ENCODE assay signal across 19 mouse cellular contexts in genomic region chr7:91603561-91603960, GRCm38 (mm10).
DNase-seq lines count a peak whose midpoint lies in the region; ATAC-seq and TF ChIP-seq lines count a peak whose summit lies in the region.
"Had no signal": no experiment of that assay in that cellular context is flagged by ENCODE, and none has a peak within 500 bp of the region (broad histone marks: within the 10 kb centered on the region; RNA-seq: fewer than 3 reads in every experiment).

No protein-coding gene starts in this region.

- ATAC-seq in hindbrain, embryonic 16.5 days, result peak; percentile 64
- ATAC-seq in hindbrain, embryonic 13.5 days (ENCODE audit: low FRiP score), result no peak
- no peak for ATAC-seq in midbrain, postnatal 0 days (ENCODE audit: low FRiP score)
- ATAC-seq in midbrain, embryonic 15.5 days (replicated peaks), result no peak
- ATAC-seq: forebrain, embryonic 16.5 days had no signal

- peaks cover 5% of the 10 kb centered on the region for H3K4me1 ChIP-seq in hindbrain, embryonic 16.5 days (ENCODE audit: control insufficient read depth, insufficient read depth, low read depth, low read length)
- H3K4me1 ChIP-seq in hindbrain, embryonic 13.5 days (replicated peaks), result no peaks in the 10 kb centered on the region
- no peaks in the 10 kb centered on the region for H3K4me1 ChIP-seq in midbrain, postnatal 0 days (ENCODE audit: insufficient read depth, low read length)
- H3K4me1 ChIP-seq in midbrain, embryonic 15.5 days, result no peaks in the 10 kb centered on the region
- H3K4me1 ChIP-seq in cerebellum, adult 2 months (ENCODE audit: control insufficient read depth, insufficient read depth, low read length), result no peaks in the 10 kb centered on the region
- H3K4me1 ChIP-seq: embryonic facial prominence, embryonic 13.5 days; forebrain, embryonic 12.5 days; heart, embryonic 15.5 days had no signal

- intact Hi-C loops in heart, postnatal 14 days (cut with DNase I), result no loop called here

- no peak overlapping the region for H3K4me2 ChIP-seq in hindbrain, embryonic 16.5 days (ENCODE audit: low read length)
- no peak overlapping the region for H3K4me2 ChIP-seq in hindbrain, embryonic 13.5 days
- no peak overlapping the region for H3K4me2 ChIP-seq in midbrain, postnatal 0 days (ENCODE audit: low read depth, low read length, poor library complexity, severe bottlenecking)
- H3K4me2 ChIP-seq in midbrain, embryonic 15.5 days, result no peak overlapping the region
- H3K4me2 ChIP-seq: embryonic facial prominence, embryonic 13.5 days; forebrain, embryonic 12.5 days; heart, embryonic 11.5 days; heart, embryonic 15.5 days; hindbrain, embryonic 14.5 days had no signal

- TF ChIP-seq CTCF in midbrain, postnatal 0 days (IDR thresholded peaks at IDR 0.05), result no peak
- TF ChIP-seq CTCF in cerebellum, adult 2 months (IDR thresholded peaks at IDR 0.05; ENCODE audit: borderline replicate concordance, insufficient read depth, low read depth, low read length), result no peak

- H3K27me3 ChIP-seq in hindbrain, embryonic 16.5 days (replicated peaks; ENCODE audit: control insufficient read depth, insufficient read depth, low read length), result no peaks in the 10 kb centered on the region
- H3K27me3 ChIP-seq in hindbrain, embryonic 13.5 days, result no peaks in the 10 kb centered on the region
- no peaks in the 10 kb centered on the region for H3K27me3 ChIP-seq in midbrain, postnatal 0 days (ENCODE audit: insufficient read depth, low read length)
- no peaks in the 10 kb centered on the region for H3K27me3 ChIP-seq in midbrain, embryonic 15.5 days (replicated peaks)
- H3K27me3 ChIP-seq in cerebellum, adult 2 months (ENCODE audit: control insufficient read depth, insufficient read depth, low read length), result no peaks in the 10 kb centered on the region
- H3K27me3 ChIP-seq: embryonic facial prominence, embryonic 13.5 days; forebrain, embryonic 12.5 days; heart, embryonic 15.5 days had no signal

- WGBS in hindbrain, embryonic 16.5 days, result 52% methylated on average over 4 of the region's 4 CpGs
- 53% methylated on average over 4 of the region's 4 CpGs for WGBS in hindbrain, embryonic 13.5 days
- WGBS in midbrain, postnatal 0 days, result 63% methylated on average over 4 of the region's 4 CpGs
- WGBS in midbrain, embryonic 15.5 days, result 73% methylated on average over 4 of the region's 4 CpGs
- WGBS in cerebellum, adult 2 months, result 5% methylated on average over 4 of the region's 4 CpGs

- no peak overlapping the region for H3K4me3 ChIP-seq in hindbrain, embryonic 16.5 days (ENCODE audit: low read length)
- H3K4me3 ChIP-seq in hindbrain, embryonic 13.5 days, result no peak overlapping the region
- H3K4me3 ChIP-seq in midbrain, postnatal 0 days (ENCODE audit: low read depth, low read length), result no peak overlapping the region
- H3K4me3 ChIP-seq in midbrain, embryonic 15.5 days, result no peak overlapping the region
- H3K4me3 ChIP-seq in cerebellum, adult 2 months (replicated peaks; ENCODE audit: insufficient read depth, low read depth, low read length), result no peak overlapping the region
- H3K4me3 ChIP-seq: embryonic facial prominence, embryonic 13.5 days; forebrain, embryonic 12.5 days; heart, adult 2 months; heart, embryonic 15.5 days had no signal

- no peaks in the 10 kb centered on the region for H3K36me3 ChIP-seq in hindbrain, embryonic 16.5 days (ENCODE audit: control insufficient read depth, insufficient read depth, low read length)
- no peaks in the 10 kb centered on the region for H3K36me3 ChIP-seq in hindbrain, embryonic 13.5 days
- no peaks in the 10 kb centered on the region for H3K36me3 ChIP-seq in midbrain, postnatal 0 days (ENCODE audit: insufficient read depth, low read length)
- H3K36me3 ChIP-seq in midbrain, embryonic 15.5 days (replicated peaks), result no peaks in the 10 kb centered on the region
- H3K36me3 ChIP-seq: embryonic facial prominence, embryonic 13.5 days; forebrain, embryonic 12.5 days; heart, embryonic 15.5 days had no signal

- H3K9ac ChIP-seq in hindbrain, embryonic 16.5 days (ENCODE audit: low read depth, low read length), result no peak overlapping the region
- no peak overlapping the region for H3K9ac ChIP-seq in hindbrain, embryonic 13.5 days
- no peak overlapping the region for H3K9ac ChIP-seq in midbrain, postnatal 0 days (replicated peaks; ENCODE audit: low read length, poor library complexity, severe bottlenecking)
- H3K9ac ChIP-seq in midbrain, embryonic 15.5 days, result no peak overlapping the region
- H3K9ac ChIP-seq: embryonic facial prominence, embryonic 13.5 days; forebrain, embryonic 12.5 days; heart, embryonic 15.5 days; hindbrain, embryonic 14.5 days had no signal

- no peak for TF ChIP-seq POLR2A in cerebellum, adult 2 months (IDR thresholded peaks at IDR 0.05; ENCODE audit: borderline replicate concordance, insufficient read depth, low read length)

- H3K27ac ChIP-seq in hindbrain, embryonic 16.5 days (ENCODE audit: low read depth, low read length), result no peak overlapping the region; the same call in 1 of the 2 replicates
- H3K27ac ChIP-seq in hindbrain, embryonic 13.5 days, result no peak overlapping the region
- no peak overlapping the region for H3K27ac ChIP-seq in midbrain, postnatal 0 days (ENCODE audit: low read depth, low read length)
- no peak overlapping the region for H3K27ac ChIP-seq in midbrain, embryonic 15.5 days
- H3K27ac ChIP-seq in cerebellum, adult 2 months (ENCODE audit: insufficient read depth, low read length), result no peak overlapping the region
- H3K27ac ChIP-seq: embryonic facial prominence, embryonic 13.5 days; forebrain, embryonic 12.5 days; heart, adult 2 months; heart, embryonic 15.5 days; hindbrain, embryonic 14.5 days had no signal

- H3K9me3 ChIP-seq in hindbrain, embryonic 16.5 days (ENCODE audit: control insufficient read depth, low read length), result no peaks in the 10 kb centered on the region
- no peaks in the 10 kb centered on the region for H3K9me3 ChIP-seq in hindbrain, embryonic 13.5 days
- no peaks in the 10 kb centered on the region for H3K9me3 ChIP-seq in midbrain, postnatal 0 days (ENCODE audit: low read length)
- H3K9me3 ChIP-seq in midbrain, embryonic 15.5 days, result no peaks in the 10 kb centered on the region
- H3K9me3 ChIP-seq: embryonic facial prominence, embryonic 13.5 days; forebrain, embryonic 12.5 days; heart, embryonic 15.5 days had no signal

- DNase-seq in midbrain, postnatal 0 days (ENCODE audit: low spot score), result peak; percentile 50
- peak; percentile 18 to 24 for DNase-seq in cerebellum, adult 2 months
- DNase-seq in cerebellum, postnatal 14 days, result peak; percentile 39 to 47
- DNase-seq in thymus, adult 18-20 months, result no peak
- DNase-seq in heart, postnatal 14 days, result no peak
- DNase-seq: adrenal gland, adult 2 months; adrenal gland, postnatal 25 days; gastrocnemius, postnatal 14 days; heart, adult 2 months; kidney, adult 11 months had no signal

Comparison
In these comparisons a context has a peak if more than half of its experiments do, and no peak if none do; other contexts are left out.
1. DNase-seq: peak in midbrain, postnatal 0 days (single experiment), cerebellum, adult 2 months (2 of 2) and cerebellum, postnatal 14 days (2 of 2); none in thymus, adult 18-20 months (0 of 2) and heart, postnatal 14 days (0 of 2).